Comparison of ENCODE assay signal across 10 mouse cellular contexts in genomic region chr14:121617645-121618390, GRCm38 (mm10).
A peak's percentile ranks its signal among the peaks of the same experiment; 100 is the strongest.
DNase-seq lines count a peak whose midpoint lies in the region; ATAC-seq and TF ChIP-seq lines count a peak whose summit lies in the region.
"Had no signal": no experiment of that assay in that cellular context is flagged by ENCODE, and none has a peak within 500 bp of the region (broad histone marks: within the 10 kb centered on the region; RNA-seq: fewer than 3 reads in every experiment).

No protein-coding gene starts in this region.

- H3K9ac ChIP-seq in forebrain, embryonic 13.5 days: no peak overlapping the region
- H3K9ac ChIP-seq in forebrain, embryonic 12.5 days: no peak overlapping the region
- H3K9ac ChIP-seq: limb, embryonic 15.5 days had no signal

- no peak for TF ChIP-seq POLR2A in cerebellum, adult 2 months (IDR thresholded peaks at IDR 0.05; ENCODE audit: borderline replicate concordance, insufficient read depth, low read length)

- no peaks in the 10 kb centered on the region for H3K27me3 ChIP-seq in forebrain, embryonic 13.5 days
- no peaks in the 10 kb centered on the region for H3K27me3 ChIP-seq in forebrain, embryonic 12.5 days
- no peaks in the 10 kb centered on the region for H3K27me3 ChIP-seq in cerebellum, adult 2 months (ENCODE audit: control insufficient read depth, insufficient read depth, low read length)
- H3K27me3 ChIP-seq: limb, embryonic 15.5 days; Patski had no signal

- H3K9me3 ChIP-seq in forebrain, embryonic 13.5 days (replicated peaks): no peaks in the 10 kb centered on the region
- no peaks in the 10 kb centered on the region for H3K9me3 ChIP-seq in forebrain, embryonic 12.5 days
- H3K9me3 ChIP-seq: limb, embryonic 15.5 days had no signal

- TF ChIP-seq CTCF in cerebellum, adult 2 months (IDR thresholded peaks at IDR 0.05; ENCODE audit: borderline replicate concordance, insufficient read depth, low read depth, low read length): no peak

- ATAC-seq in forebrain, embryonic 13.5 days: peak; percentile 90
- ATAC-seq in forebrain, embryonic 12.5 days (ENCODE audit: low FRiP score): no peak
- no peak for ATAC-seq in erythroblast, adult 5-6 weeks (replicated peaks; ENCODE audit: low FRiP score, poor library complexity, severe bottlenecking)
- ATAC-seq: Patski had no signal

- H3K4me2 ChIP-seq in forebrain, embryonic 13.5 days: no peak overlapping the region
- H3K4me2 ChIP-seq in forebrain, embryonic 12.5 days: no peak overlapping the region
- H3K4me2 ChIP-seq: limb, embryonic 15.5 days had no signal

- no peak overlapping the region for H3K27ac ChIP-seq in forebrain, embryonic 13.5 days
- no peak overlapping the region for H3K27ac ChIP-seq in forebrain, embryonic 12.5 days
- H3K27ac ChIP-seq in cerebellum, adult 2 months (ENCODE audit: insufficient read depth, low read length): peak overlapping the region; percentile 97
- H3K27ac ChIP-seq: limb, embryonic 15.5 days had no signal

- H3K36me3 ChIP-seq in forebrain, embryonic 13.5 days (ENCODE audit: poor library complexity, severe bottlenecking): no peaks in the 10 kb centered on the region
- no peaks in the 10 kb centered on the region for H3K36me3 ChIP-seq in forebrain, embryonic 12.5 days (replicated peaks)

- no peaks in the 10 kb centered on the region for H3K4me1 ChIP-seq in forebrain, embryonic 13.5 days
- H3K4me1 ChIP-seq in forebrain, embryonic 12.5 days: no peaks in the 10 kb centered on the region
- peaks cover 54% of the 10 kb centered on the region for H3K4me1 ChIP-seq in cerebellum, adult 2 months (ENCODE audit: control insufficient read depth, insufficient read depth, low read length)
- H3K4me1 ChIP-seq: limb, embryonic 15.5 days had no signal

- 61% methylated on average over 4 of the region's 4 CpGs for WGBS in forebrain, embryonic 13.5 days
- WGBS in forebrain, embryonic 12.5 days: 86% methylated on average over 4 of the region's 4 CpGs
- WGBS in cerebellum, adult 2 months: 13% methylated on average over 4 of the region's 4 CpGs

- peak; percentile 91 to 97 for DNase-seq in cerebellum, adult 2 months
- DNase-seq in layer of hippocampus, adult 18-20 months (ENCODE audit: low spot score in 2 of 2): peak; percentile 83 to 97
- DNase-seq in right cerebral cortex, adult 18-20 months: peak; percentile 91
- no peak for DNase-seq in urinary bladder, postnatal 14 days (ENCODE audit: low spot score)
- no peak for DNase-seq in retina, postnatal 1 day

- no peak overlapping the region for H3K4me3 ChIP-seq in forebrain, embryonic 13.5 days
- H3K4me3 ChIP-seq in forebrain, embryonic 12.5 days (replicated peaks): no peak overlapping the region
- H3K4me3 ChIP-seq in cerebellum, adult 2 months (replicated peaks; ENCODE audit: insufficient read depth, low read depth, low read length): no peak overlapping the region
- H3K4me3 ChIP-seq: limb, embryonic 15.5 days had no signal

Comparison
In these comparisons a context has a peak if more than half of its experiments do, and no peak if none do; other contexts are left out.
1. DNase-seq: peak in cerebellum, adult 2 months (2 of 2), layer of hippocampus, adult 18-20 months (2 of 2) and right cerebral cortex, adult 18-20 months (single experiment); none in urinary bladder, postnatal 14 days (single experiment) and retina, postnatal 1 day (single experiment).